ENCODE assay signal across 7 mouse cellular contexts in genomic region chr8:126585561-126586031, GRCm38 (mm10). TPM values are rescaled to one million over a fixed set of nuclear protein-coding genes. Genes with fewer than 3 reads are reported as not detected.
DNase-seq lines count a peak whose midpoint lies in the region; ATAC-seq and TF ChIP-seq lines count a peak whose summit lies in the region.

No protein-coding gene starts in this region.

- intact Hi-C loops in heart, postnatal 36 days (cut with DNase I): loop anchor here (2.0 kb wide), 2 partner anchors 57 to 251 kb away; no protein-coding TSS in a partner anchor
- intact Hi-C loops in gastrocnemius, postnatal 36 days (cut with DNase I): no loop called here

- no peaks in the 10 kb centered on the region for H3K9me3 ChIP-seq in lung, postnatal 0 days (ENCODE audit: low read length)
- H3K9me3 ChIP-seq in embryonic facial prominence, embryonic 11.5 days (replicated peaks; ENCODE audit: control insufficient read depth, low read length): no peaks in the 10 kb centered on the region
- H3K9me3 ChIP-seq in megakaryocyte, embryonic 14.5 days: 0 out of 2 replicates have a peak, but pooled peaks cover under 1% of the 10 kb centered on the region

- TF ChIP-seq POLR2A in thymus, adult 2 months (IDR thresholded peaks at IDR 0.05; ENCODE audit: control insufficient read depth, extremely low read depth, insufficient read depth, low read length, poor library complexity): no peak

- H3K27ac ChIP-seq in lung, postnatal 0 days (ENCODE audit: low read length): peak overlapping the region; percentile 91
- H3K27ac ChIP-seq in embryonic facial prominence, embryonic 11.5 days (replicated peaks; ENCODE audit: low read depth, low read length): 0 out of 2 replicates have a peak overlapping the region, but pooled peaks have one; percentile 57
- peak overlapping the region; percentile 98 for H3K27ac ChIP-seq in thymus, adult 2 months (ENCODE audit: control insufficient read depth, insufficient read depth, low read length)

- peak; percentile 48 for DNase-seq in lung, postnatal 0 days (ENCODE audit: low spot score)
- DNase-seq in lung, adult 18-20 months: no peak
- no peak for DNase-seq in embryonic facial prominence, embryonic 11.5 days (ENCODE audit: low spot score)
- peak; percentile 27 to 36 for DNase-seq in heart, postnatal 36 days
- DNase-seq in thymus, adult 2 months: peak; percentile 54
- no peak for DNase-seq in gastrocnemius, postnatal 36 days

- H3K36me3 ChIP-seq in lung, postnatal 0 days (ENCODE audit: insufficient read depth, low read length): no peaks in the 10 kb centered on the region
- no peaks in the 10 kb centered on the region for H3K36me3 ChIP-seq in embryonic facial prominence, embryonic 11.5 days (replicated peaks; ENCODE audit: control insufficient read depth, insufficient read depth, low read depth, low read length)
- peaks cover 69% of the 10 kb centered on the region for H3K36me3 ChIP-seq in megakaryocyte, embryonic 14.5 days (replicated peaks; ENCODE audit: low read length)
- H3K36me3 ChIP-seq in thymus, adult 2 months (ENCODE audit: control insufficient read depth, insufficient read depth, low read length): no peaks in the 10 kb centered on the region

- ATAC-seq in lung, postnatal 0 days: no peak
- ATAC-seq in embryonic facial prominence, embryonic 11.5 days (replicated peaks; ENCODE audit: insufficient number of reproducible peaks, low FRiP score, low TSS enrichment, low read depth): no peak

- TF ChIP-seq EP300 in lung, postnatal 0 days (IDR thresholded peaks at IDR 0.05): no peak

- H3K4me1 ChIP-seq in lung, postnatal 0 days (ENCODE audit: insufficient read depth, low read depth, low read length): peaks cover 15% of the 10 kb centered on the region; the same call in 1 of the 2 replicates
- H3K4me1 ChIP-seq in embryonic facial prominence, embryonic 11.5 days (ENCODE audit: control insufficient read depth, insufficient read depth, low read length): peaks cover 8% of the 10 kb centered on the region
- peaks cover 70% of the 10 kb centered on the region for H3K4me1 ChIP-seq in megakaryocyte, embryonic 14.5 days
- peaks cover 34% of the 10 kb centered on the region for H3K4me1 ChIP-seq in thymus, adult 2 months (replicated peaks; ENCODE audit: control insufficient read depth, insufficient read depth, low read length)

- no peak overlapping the region for H3K4me3 ChIP-seq in lung, postnatal 0 days (ENCODE audit: low read depth, low read length)
- H3K4me3 ChIP-seq in embryonic facial prominence, embryonic 11.5 days (ENCODE audit: low read depth, low read length): no peak overlapping the region
- peak overlapping the region; percentile 86 for H3K4me3 ChIP-seq in megakaryocyte, embryonic 14.5 days (replicated peaks)
- 0 out of 2 replicates have a peak overlapping the region, but pooled peaks have one; percentile 4 for H3K4me3 ChIP-seq in thymus, adult 2 months (ENCODE audit: control insufficient read depth, insufficient read depth, low read length)

- H3K27me3 ChIP-seq in lung, postnatal 0 days (replicated peaks; ENCODE audit: insufficient read depth, low read length): no peaks in the 10 kb centered on the region
- H3K27me3 ChIP-seq in embryonic facial prominence, embryonic 11.5 days (ENCODE audit: control insufficient read depth, insufficient read depth, low read length): no peaks in the 10 kb centered on the region
- H3K27me3 ChIP-seq in megakaryocyte, embryonic 14.5 days (replicated peaks): no peaks in the 10 kb centered on the region
- no peaks in the 10 kb centered on the region for H3K27me3 ChIP-seq in thymus, adult 2 months (ENCODE audit: control insufficient read depth, insufficient read depth, low read length)

- peak overlapping the region; percentile 15 for H3K4me2 ChIP-seq in lung, postnatal 0 days (replicated peaks; ENCODE audit: low read depth, low read length)
- H3K4me2 ChIP-seq in embryonic facial prominence, embryonic 11.5 days (ENCODE audit: low read depth, low read length): no peak overlapping the region

- H3K9ac ChIP-seq in lung, postnatal 0 days (replicated peaks; ENCODE audit: low read depth): no peak overlapping the region
- H3K9ac ChIP-seq in embryonic facial prominence, embryonic 11.5 days (replicated peaks; ENCODE audit: low read length): no peak overlapping the region

- 23% methylated on average over 9 of the region's 9 CpGs for WGBS in lung, postnatal 0 days
- 68% methylated on average over 9 of the region's 9 CpGs for WGBS in embryonic facial prominence, embryonic 11.5 days
- WGBS in thymus, adult 2 months: 12% methylated on average over 9 of the region's 9 CpGs

- no peak for TF ChIP-seq CTCF in lung, postnatal 0 days (IDR thresholded peaks at IDR 0.05)
- TF ChIP-seq CTCF in thymus, adult 2 months (IDR thresholded peaks at IDR 0.05; ENCODE audit: borderline replicate concordance, control insufficient read depth, extremely low read depth, insufficient read depth, low read length, poor library complexity): no peak

RNA-seq across cellular contexts. Expression of gene Irf2bp2, which starts 8.2 kb away (rescaled TPM):
- 19.5 and 24.1 TPM in 2 replicates for polyA plus RNA-seq in lung, postnatal 0 days (2015; fragmentation: Nextera tagmentation; extraction: Ambion mirVana)
- 6.5 and 6.9 TPM in 2 replicates for polyA plus RNA-seq in embryonic facial prominence, embryonic 11.5 days (2014; fragmentation: Nextera tagmentation; extraction: Ambion mirVana)
- total RNA-seq in heart, postnatal 36 days (2021): 10 to 100 TPM; 64.3 to 71.2 TPM
- 51.5 and 58.6 TPM in 2 replicates for polyA plus RNA-seq in megakaryocyte, embryonic 14.5 days (2012; ENCODE audit: insufficient read depth, low replicate concordance)
- 71.7 and 113 TPM in 2 replicates for polyA plus RNA-seq in thymus, adult 2 months (2012; rRNA removed)
- 10 to 100 TPM; 26.5 to 30.1 TPM for total RNA-seq in gastrocnemius, postnatal 36 days (2021)

Comparison
In these comparisons a context has a peak if more than half of its experiments do, and no peak if none do; other contexts are left out.
1. DNase-seq: peak in lung, postnatal 0 days (single experiment), heart, postnatal 36 days (2 of 2) and thymus, adult 2 months (single experiment); none in lung, adult 18-20 months (0 of 2), embryonic facial prominence, embryonic 11.5 days (single experiment) and gastrocnemius, postnatal 36 days (0 of 2).
2. H3K4me3 ChIP-seq: peak in megakaryocyte, embryonic 14.5 days (single experiment) and thymus, adult 2 months (single experiment); none in lung, postnatal 0 days (single experiment) and embryonic facial prominence, embryonic 11.5 days (single experiment).
3. Peak in every context shown above with its lines, with median percentiles within 50 percentile points of each other: H3K27ac ChIP-seq.